Mouse (Mus musculus): Measurements from ENCODE around the gene Tcfl5.

Tcfl5 gene

DNA sequence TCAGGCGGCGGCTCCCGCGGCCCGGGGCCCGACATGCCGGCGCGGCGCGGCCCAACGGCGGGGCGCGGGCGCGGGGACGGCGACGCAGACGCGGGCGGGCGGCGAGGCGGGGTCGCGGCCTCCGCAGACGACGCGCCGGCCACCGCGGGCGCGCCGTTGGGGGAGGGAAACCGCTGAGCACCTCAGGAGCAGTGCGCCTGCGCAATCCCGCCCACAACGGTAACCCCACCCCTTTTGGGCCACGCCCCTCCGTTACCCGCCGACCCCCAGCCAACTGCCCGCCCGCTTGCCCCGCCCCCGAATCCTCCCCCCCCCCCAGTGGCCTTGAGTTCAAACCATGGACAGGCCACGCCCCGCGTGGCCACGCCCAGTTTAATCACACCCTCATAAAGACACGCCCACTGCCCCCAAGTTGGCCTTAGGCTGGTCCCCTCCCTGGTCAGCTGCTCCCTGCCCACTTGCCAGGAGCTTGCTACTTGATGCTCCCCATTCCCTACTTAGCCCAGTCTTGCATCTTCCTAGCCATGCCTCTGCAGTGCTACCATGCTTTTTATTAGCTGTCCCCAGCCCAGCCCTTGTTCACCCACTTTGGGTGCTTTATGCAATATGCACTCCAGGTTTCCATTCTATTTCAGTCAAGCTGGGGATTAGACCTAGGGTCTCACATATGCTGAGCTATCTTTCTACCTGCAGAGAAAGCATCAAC lies at the start of gene Tcfl5:
Gene Tcfl5 (minus strand): TSS at position 154 of the 706 bp plus-strand sequence.
- no peak for DNase-seq (ENCODE audit: low spot score in 2 of 2)

DNA sequence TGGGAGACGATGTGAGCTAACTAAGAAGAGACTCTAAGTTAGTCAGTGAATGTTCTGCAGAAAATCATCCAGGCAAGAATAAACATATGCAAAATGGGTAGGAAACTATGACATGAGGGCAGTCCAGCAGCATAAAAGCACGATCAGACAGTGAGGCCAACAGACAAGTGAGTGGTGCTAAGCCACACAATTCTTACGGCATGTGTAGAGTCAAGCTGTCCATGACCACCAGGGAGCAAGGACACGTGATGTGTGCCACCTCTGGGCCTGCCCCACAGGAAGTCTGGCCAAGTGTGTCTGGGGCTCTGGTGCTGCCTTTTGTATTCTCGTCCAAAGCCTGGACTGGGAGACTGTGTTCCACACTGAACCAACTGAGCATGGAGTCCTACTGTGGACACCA lies 47.3 kb upstream of the Tcfl5 start:
- no peak for DNase-seq (ENCODE audit: low spot score in 2 of 2)

DNA sequence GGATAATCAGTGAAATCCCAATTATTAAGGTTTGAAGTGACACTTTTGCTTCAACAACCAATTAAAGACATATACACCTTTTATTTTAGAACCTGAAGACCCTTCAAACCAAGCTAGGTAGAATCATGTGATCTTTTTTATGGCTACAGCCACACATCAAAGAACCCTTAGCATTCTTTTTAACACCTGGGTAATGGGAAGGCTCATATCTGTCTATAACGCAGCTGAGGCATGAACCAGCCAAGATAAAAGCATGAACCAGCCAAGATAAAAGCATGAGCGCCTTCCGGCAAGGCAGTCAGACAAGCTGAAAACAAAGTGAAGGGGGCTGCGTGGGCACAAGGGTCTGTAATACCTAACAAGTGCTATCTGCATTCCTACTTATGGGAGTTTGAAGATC lies 41.5 kb upstream of the Tcfl5 start:
- no peak for DNase-seq (ENCODE audit: low spot score in 2 of 2)

DNA sequence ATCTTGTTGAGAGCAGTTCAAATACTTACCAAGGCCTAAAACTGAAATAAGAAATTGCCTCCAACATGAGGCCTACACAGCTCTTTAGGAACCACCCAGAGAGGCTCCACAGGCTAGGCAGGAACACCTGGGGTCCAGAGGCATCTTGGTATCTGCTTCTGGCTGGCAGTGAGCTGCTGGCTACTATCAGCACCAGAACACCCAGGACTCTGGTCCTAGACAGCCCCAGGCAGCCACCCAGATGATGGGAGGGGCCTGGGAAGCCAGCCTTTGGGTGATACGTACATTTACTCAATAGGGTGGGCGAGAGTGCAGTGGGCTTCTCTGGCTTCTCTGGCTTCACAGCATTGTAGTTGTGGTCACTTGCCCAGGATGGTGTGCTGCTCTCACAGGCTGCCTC lies 41.0 kb upstream of the Tcfl5 start:
- DNase-seq (ENCODE audit: low spot score in 2 of 2), result peak in 1 of 2 experiments; percentile 37

DNA sequence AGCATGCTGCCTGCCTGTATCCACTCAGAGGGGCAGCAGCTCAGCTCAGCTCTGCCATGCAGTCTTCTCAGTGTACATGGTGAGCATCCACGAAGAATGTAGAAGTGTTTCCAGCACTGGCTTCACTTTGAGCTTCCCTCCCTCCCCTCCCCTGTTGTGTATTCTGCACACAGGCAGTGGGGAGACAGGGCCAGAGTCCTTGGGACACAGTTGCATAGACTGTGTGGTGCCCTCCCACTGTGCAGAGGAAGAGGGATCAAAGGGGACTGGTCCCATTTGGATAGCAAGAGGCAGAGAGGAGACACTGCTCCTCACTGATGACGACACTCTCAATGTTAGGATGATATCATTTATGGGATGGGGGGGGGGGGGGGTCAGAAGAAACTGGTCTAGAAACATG lies 38.7 kb upstream of the Tcfl5 start:
- DNase-seq (ENCODE audit: low spot score in 2 of 2), result no peak

DNA sequence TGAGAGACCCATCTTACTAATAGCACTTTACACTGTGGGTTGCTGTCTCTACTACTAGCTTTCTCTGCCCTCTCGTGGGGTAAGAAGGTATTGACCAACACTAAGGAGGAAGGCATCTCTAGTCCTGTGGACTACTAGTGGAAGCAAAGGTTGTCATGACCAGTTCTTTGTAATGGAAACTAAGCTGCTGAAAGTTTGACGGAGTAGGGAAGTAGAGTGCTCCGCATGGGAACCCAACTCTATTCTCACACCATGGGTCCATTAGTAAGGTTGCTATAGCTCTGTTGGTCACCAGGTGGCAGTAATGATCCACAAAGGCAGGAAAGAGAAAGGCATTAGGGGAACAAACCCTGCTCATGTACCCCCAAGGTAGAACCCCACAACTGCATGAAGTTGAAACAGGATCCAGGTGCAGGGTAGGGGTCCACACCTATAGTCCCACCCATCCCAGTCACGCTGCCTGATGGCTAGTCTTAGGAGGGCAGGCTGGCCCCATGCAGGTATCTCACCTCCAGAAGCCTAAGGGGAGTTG lies 36.2 kb upstream of the Tcfl5 start:
- DNase-seq (ENCODE audit: low spot score in 2 of 2), result peak; percentile 75 to 79

DNA sequence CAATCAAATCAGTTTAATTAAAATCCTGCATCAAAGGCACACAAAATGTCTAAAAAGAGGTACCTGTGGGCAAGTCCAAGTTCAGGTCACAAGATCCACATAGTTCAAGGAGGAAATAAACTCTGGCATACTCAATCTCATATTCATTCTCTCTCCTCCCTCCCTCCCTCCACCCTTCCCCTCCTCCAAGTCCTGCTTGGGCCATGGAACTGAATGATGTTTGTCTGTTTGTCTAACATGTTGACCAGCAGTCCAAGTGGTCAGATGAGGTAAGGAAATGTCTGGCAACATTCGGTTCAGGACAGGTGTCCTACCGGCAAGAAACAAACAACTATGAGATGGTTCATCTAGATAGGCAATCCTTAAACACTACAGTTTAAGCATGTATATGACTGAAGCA lies 34.2 kb upstream of the Tcfl5 start:
- DNase-seq (ENCODE audit: low spot score in 2 of 2), result no peak

DNA sequence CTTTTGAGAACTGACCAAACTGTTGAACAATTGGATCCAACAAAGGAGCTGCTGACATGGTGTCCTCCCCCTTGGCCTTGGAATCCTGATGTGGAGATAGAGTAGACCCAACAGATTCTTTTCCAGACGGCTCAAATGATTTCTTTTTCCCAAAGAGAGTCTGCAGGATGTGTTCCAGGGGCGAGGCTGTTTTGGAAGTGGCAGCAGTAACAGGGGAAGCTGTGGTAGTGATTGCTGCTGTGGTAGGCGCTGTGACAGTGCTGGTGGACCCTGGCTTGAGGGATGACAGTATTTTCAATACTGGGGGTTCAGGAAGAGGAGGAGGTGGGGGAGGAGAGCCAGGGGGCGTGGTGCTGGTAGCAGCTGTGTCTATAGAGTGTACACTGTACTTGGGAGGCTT lies 19.5 kb upstream of the Tcfl5 start:
- no peak for DNase-seq (ENCODE audit: low spot score in 2 of 2)

DNA sequence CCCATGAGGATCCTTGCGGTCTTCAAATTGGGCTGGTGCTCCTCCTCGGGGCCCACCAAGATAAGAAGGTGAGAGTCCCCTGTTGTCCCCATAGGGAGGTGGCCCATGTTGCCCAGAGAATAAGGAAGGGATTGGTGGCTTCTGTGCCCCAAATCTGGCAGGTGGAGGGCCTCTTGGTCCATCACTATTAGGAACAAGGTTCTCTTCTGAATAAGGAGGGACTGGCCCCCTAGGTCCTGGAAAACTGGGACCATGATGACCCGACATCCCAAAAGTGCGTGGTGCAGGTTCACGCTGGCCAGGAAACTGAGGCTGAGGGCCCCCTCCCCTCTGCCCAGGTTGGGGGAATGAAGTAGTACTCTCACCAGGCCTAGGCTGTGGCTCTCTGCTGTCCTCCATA lies 18.0 kb upstream of the Tcfl5 start:
- no peak for DNase-seq (ENCODE audit: low spot score in 2 of 2)

DNA sequence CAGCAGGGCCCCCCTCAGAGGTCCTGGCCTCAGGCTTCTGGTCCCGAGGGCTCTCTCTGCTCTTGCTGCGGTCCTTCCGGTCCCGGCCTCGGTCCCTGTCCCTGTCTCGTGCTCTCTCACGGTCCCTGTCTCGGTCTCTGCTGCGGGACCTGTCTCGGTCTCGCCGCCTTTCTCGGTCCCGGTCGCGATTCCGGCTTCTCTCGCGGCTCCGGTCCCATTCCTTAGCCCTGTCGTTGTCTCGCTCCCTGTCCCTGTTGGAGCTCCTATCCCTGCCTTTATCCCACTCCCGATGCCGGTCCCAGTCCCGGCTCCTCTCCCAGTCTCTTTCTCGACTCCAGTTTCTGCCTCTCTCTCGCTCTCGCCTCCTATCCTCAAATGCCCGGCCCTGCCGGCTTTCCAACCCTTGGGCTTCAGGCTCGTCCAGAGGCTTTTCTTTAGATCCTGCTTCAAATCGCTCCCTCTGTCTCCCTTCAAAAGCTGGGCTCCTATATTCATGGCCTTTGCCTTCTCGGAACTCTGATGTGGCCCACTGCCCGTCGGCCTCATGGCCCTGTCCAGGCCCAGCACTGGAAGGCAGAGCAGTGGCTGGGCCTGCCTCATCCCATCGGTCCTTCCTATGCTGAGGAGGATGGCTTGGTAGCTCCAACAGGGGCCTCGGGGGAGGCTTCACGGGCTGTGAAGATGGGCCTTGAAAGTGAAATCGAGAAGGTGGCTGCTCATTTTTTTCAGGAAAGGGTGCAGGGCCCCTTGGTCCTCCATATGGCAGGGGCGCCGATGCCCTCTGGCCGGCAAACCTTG lies 17.0 kb upstream of the Tcfl5 start:
- DNase-seq (ENCODE audit: low spot score in 2 of 2), result no peak

DNA sequence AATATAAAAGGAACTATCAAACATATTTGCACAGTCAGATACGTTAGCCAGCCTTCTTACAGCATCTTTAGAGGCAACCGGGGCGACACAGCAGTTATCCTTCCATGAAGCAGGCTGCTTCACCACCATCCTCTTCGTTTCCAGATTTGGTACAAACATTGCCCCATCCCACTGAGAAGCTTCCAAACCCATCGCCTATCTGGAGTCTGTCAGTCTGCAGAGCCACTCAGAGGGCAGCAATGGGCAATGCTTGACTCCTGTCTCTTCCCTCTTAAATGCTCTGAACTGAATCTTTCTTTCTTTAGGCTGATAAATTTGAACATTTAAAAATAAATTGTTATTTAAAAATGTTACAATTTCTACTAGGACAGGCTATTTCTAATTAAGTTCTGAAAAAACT lies 15.9 kb upstream of the Tcfl5 start:
- DNase-seq (ENCODE audit: low spot score in 2 of 2), result no peak

DNA sequence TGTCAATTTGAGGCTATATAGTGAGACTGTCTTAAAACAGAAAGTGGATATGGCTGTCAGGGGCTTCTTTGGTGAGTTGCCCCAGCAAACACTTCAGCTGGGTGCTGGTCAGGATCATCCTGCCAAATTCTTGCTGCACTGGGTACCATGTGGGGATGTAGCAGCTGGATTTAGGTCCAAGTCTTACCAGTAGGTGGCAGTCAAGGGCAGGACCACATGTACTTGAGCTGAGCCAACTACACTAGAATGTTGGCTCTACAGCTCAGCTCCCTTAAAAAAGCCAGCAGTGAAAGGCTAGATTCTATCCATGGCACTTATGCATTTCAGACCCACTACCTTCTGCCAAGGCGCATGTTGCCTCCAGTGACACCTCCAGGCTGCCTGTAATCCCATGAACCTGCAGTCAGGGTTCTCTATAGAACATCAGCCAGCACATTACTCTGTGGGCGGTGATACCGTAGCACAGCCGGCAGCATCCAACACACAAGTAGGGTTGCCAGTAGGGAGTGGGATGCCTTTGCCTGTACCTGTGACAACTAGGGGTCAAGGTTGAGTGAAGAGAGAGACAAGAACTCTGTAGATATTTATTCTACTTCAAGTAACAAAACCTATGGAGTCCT lies 15.0 kb upstream of the Tcfl5 start:
- peak; percentile 43 to 79 for DNase-seq (ENCODE audit: low spot score in 2 of 2)

DNA sequence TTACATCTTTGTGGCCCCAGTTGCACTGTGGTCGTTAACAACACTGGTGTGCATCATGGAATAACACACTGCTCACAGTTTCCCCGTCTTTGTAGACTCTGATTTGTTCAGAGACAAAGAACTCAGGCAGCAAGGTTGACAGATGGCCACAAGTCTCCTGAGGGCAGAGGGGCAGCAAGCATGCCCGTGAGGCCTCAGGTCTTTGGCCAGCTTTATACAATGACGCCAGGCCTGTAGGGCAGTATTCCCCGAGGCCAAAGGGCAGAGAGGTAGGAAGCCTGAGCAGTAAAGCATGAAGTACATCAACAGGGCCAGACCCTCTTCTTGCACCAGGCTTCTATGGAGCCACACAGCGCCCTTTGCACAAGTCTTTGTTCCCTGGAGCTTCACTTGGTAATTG lies 12.6 kb upstream of the Tcfl5 start:
- no peak for DNase-seq (ENCODE audit: low spot score in 2 of 2)

DNA sequence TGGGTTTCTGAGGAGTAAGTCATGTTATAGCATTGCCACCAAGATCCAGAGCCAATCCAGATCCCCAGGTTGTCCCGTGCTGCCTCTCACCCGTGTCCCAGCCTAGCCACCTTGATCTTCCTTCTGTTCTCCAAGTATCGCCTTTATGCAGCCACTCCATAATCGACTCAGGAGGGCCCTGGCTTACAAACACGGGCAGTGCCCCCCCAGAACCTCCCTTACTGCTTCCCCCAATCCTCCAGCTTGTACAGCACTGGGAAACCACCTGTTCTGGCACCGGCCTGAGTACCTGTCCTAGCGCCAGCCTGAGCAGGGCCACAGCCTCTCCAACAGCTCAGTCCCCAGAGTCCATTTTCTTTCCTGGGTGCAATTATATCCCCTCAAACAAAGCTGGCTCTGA lies 12.2 kb upstream of the Tcfl5 start:
- DNase-seq (ENCODE audit: low spot score in 2 of 2), result no peak

DNA sequence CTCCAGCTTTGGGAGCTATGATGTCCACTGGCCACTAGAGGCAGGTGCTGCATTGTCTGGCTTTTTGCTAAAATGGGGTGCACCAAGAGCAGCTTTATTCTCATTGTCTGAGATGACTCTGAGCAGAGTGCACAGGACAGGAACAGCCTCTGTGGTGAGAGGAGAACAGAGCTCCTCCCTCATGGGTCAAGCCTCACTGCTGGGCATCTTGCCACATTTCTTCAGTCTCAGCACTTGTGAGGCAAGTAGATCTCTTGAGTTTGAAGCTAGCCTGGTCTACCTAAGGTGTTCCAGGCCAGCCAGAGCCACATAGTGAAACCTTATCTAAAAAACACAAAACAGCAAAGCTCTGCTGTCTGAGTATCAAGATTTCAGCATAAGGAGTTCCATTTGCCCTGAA lies 4.3 kb upstream of the Tcfl5 start:
- no peak for DNase-seq (ENCODE audit: low spot score in 2 of 2)

DNA sequence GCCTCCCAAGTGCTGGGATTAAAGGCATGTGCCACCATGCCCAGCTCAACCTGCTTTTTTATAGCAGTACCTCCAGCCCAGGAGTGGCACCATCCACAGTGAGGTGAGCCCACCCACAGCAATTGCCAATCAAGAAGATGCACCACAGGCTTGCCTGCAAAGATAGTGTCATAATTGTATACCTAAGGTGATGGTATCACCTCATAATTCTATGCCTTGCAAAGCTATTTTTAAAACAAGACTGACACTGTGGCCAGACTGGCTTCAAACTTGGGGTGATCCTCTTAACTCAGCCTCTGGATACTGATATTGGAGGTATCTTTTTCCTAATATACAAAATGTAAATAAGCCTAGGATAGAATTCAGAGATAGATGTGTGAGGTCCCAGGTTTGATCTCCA lies 1.1 kb upstream of the Tcfl5 start:
- DNase-seq (ENCODE audit: low spot score in 2 of 2), result no peak

DNA sequence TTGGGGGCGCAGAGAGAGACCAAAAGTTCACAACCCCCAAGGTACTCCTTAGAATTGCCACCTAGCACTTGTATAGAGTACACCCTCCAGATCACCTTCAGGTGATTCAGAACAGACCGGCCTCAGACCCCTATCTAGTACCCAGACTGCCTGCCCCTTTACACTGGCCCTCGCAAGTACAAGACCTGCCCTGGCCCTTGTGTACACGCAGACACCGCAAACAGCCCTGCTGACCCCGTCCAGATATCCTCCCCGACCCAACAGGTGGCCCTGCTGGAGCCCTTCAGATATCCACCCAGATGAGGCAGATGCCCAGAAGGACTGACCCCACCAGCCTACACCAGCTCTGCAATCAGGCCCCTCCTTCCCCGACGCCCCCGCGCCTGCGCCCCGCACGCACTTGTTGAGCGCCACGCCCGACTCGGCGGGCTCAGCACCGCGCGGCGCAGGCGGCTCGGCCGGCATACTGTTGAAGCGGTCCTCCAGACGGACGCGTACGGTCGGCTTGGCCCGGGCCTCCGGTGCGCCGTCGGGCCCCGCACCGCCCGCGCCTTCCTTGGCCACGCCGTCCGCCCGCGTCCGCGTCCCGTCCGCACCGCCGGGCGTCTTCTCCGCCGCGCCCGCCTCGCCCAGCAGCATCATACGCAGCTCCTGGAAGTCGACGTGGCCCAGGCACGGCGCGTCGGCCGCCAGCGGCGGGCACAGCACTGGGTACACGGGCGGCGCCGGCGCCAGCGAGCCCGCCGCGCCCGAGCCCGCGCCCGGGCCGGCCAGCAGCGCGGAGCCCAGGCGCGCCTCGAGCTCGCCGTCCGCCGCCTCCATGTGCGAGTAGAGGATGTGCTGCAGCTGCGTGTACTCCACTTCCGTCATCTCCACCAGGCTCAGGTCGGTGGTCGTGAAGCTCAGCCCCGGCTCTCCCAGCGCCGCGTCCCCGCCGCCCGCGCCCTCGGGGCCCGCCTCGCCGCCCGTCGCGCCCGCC lies 643 bp downstream of the Tcfl5 start:
- DNase-seq (ENCODE audit: low spot score in 2 of 2), result no peak

DNA sequence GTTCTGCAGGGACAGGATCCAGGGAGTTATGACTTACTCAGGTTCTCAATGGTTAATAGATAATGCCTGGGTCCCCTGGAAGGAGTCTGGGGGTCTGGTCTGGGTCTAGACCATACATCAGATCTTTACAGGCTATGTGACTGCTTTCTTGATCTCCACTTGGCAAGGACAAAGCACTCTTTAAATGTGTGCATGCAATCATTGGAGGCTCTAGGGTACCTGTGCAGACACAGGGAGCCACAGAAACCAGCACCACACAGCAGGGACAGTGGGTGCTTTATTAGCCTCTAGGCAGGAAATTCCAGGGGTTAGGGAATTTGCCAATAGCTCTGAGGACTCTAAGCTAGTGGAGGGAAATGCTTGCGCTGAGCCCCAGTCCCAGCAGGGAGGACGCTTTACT lies 30.6 kb downstream of the Tcfl5 start:
- DNase-seq (ENCODE audit: low spot score in 2 of 2), result no peak

DNA sequence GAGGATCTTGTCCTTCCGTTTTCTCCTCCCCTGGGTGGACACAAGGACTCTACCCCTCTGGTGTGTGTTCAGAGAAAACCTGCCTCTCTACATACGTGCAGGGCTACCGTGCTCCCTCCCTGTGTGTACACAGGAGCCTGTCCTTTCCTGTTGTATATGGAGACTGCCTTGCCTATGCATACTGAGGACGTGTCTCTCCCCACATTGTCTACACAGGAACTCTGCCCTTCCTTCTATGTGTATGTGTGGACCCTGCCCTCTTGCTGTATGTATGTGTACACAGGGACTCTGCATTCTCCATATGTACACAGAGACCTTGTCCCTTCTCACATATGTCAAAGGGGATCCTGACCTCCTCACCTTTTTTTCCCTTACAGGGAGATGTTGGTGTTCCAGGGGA lies 32.2 kb downstream of the Tcfl5 start:
- DNase-seq (ENCODE audit: low spot score in 2 of 2), result no peak

DNA sequence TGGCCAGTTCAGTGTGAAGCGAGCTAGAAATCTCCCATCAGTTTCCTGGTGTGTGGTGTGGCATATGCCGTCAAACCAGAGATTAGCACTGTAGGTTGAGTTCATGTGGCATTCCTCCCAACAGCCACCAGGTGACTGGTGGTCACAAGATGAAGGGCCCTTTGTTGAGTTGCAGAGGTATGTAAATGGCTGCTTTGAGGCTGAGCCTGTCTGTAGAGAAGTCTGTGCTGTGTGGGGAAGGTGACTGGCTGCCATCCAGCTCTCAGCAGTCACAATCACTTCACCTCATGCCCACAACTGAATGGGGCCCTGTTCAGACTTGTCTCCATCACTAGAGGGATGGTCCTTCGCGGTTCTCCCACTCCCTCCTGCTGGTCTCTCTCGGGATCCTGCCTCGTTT lies 37.7 kb downstream of the Tcfl5 start:
- DNase-seq (ENCODE audit: low spot score in 2 of 2), result no peak

DNA sequence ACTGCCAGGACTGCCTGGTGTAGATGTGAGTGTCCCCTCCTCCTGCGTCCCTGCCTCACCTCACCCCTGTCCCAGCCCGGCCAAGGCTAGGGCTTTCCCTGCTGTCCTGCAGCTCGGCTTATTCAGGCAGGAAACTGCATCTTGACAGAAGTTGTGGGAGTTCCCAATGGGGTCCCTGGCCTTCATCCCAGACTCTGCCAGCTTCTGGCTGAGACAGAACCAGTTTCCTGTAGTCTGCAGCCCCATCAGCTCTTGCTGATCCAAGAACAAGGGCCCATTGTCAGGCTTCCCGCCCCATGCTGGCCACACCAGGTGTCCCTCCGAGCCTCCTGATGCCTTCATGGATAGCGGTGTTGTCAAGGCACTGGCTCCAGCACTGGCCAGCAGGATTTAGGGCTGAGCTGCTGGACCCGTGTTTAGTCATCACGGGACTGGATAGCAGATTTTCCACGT lies 41.9 kb downstream of the Tcfl5 start:
- DNase-seq (ENCODE audit: low spot score in 2 of 2), result no peak
